Mouse (Mus musculus): ENCODE measurements around the gene Pitpnm2. TPM values are rescaled to one million over a fixed set of nuclear protein-coding genes. Genes with fewer than 3 reads are reported as not detected.
A peak's percentile ranks its signal among the peaks of the same experiment; 100 is the strongest.

Gene Pitpnm2
- polyA plus RNA-seq, 1 experiment from 2014 or later: 8.4 TPM

DNA sequence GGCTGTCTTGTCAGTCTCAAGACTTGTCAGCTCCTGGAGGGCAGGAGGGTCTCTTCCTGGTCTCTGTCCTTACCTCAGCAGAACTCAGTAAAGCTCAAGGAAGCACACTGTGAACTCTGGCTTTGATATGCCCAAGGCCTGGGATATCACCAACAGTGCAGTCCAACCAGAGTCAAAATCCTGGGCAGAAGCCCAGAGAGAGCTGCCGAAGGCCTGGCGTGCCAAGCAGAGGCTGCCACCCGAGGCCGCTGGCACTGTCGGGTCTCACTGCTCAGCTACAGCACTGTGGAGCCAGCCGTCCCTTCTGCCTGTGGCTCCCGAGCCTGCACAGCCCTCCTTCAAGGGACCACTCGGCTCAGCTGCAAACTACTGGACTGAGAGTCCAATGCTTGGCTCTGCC, 38.3 kb downstream of the Pitpnm2 start:
- Histone ChIP-seq H3K4me3 (ENCODE audit: low read length) (no peak overlapping the region), H3K27ac (ENCODE audit: low read depth, low read length) (no peak overlapping the region), H3K4me2 (ENCODE audit: low read length) (no peak overlapping the region), H3K36me3 (ENCODE audit: control insufficient read depth, insufficient read depth, low read length) (no peaks in the 10 kb centered on the region), H3K27me3 (replicated peaks; ENCODE audit: control insufficient read depth, insufficient read depth, low read length) (no peaks in the 10 kb centered on the region), H3K4me1 (ENCODE audit: control insufficient read depth, insufficient read depth, low read depth, low read length) (peaks cover 8% of the 10 kb centered on the region), H3K9me3 (ENCODE audit: control insufficient read depth, low read length) (no peaks in the 10 kb centered on the region), H3K9ac (ENCODE audit: low read depth, low read length) (no peak overlapping the region)
- 60% methylated on average over 8 of the region's 8 CpGs for WGBS
- peak; percentile 46; the same call in 1 of the 2 replicates for ATAC-seq

DNA sequence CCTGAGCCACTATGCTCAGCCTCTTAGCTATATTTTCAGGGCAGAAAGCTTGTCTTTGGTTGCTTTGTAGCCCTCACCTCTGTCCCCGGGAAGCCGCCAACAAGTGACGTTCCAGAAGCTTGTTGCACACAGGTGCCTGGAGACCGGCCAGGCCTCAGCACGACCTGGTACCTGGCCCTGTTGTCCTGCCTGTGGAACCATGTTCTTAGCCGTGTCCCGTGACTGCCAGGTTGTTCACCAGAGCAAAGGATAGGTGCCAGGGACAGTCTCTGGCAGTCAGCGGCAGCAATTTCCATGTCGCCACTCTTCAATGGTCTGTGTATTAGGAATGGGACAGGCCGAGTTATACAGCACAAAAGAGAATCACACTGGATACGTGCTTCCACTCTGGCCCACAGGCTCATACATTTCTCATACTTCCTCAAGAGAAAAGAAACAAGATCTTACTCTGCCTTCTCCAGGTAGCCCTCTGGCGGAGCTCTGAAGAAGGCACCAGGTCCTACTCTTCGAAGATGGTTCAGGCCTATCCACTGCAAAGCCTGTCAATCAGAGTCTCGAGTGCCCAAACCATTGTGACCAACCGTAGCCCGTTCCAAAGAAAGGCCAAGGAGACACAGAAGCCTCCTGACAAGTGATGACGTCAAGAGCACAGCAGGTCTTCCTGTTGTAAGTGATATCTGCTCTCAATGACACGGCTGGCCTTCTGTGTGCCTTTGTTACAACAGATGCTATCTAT, 39.1 kb downstream of the Pitpnm2 start:
- Histone ChIP-seq H3K4me1 (ENCODE audit: control insufficient read depth, insufficient read depth, low read depth, low read length) (peaks cover 11% of the 10 kb centered on the region), H3K9ac (ENCODE audit: low read depth, low read length) (no peak overlapping the region), H3K9me3 (ENCODE audit: control insufficient read depth, low read length) (no peaks in the 10 kb centered on the region), H3K36me3 (ENCODE audit: control insufficient read depth, insufficient read depth, low read length) (no peaks in the 10 kb centered on the region), H3K27me3 (replicated peaks; ENCODE audit: control insufficient read depth, insufficient read depth, low read length) (no peaks in the 10 kb centered on the region), H3K4me3 (ENCODE audit: low read length) (no peak overlapping the region), H3K4me2 (ENCODE audit: low read length) (no peak overlapping the region), H3K27ac (ENCODE audit: low read depth, low read length) (no peak overlapping the region)
- 64% methylated on average over 18 of the region's 18 CpGs for WGBS
- no peak for ATAC-seq

DNA sequence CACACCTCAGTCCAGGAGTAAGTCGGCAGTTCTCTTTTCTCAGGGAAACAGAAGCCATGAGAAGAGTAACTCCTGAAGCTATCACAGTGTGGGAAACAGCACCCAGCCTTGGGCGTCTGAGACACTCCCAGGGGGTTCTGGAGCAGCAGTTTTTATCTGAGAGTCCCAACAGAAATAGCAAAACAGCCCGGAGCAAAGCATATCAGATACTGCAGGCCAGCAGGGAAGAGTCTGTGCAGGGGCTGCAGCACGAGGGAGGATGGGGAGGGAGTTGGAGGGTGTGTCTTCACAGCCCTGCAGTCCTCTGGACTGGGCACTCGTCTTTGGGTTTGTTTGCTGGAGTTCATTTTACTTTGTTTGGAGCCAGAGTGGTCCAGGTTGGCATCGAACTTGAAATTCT, 39.7 kb downstream of the Pitpnm2 start:
- H3K27ac ChIP-seq (ENCODE audit: low read depth, low read length): no peak overlapping the region

DNA sequence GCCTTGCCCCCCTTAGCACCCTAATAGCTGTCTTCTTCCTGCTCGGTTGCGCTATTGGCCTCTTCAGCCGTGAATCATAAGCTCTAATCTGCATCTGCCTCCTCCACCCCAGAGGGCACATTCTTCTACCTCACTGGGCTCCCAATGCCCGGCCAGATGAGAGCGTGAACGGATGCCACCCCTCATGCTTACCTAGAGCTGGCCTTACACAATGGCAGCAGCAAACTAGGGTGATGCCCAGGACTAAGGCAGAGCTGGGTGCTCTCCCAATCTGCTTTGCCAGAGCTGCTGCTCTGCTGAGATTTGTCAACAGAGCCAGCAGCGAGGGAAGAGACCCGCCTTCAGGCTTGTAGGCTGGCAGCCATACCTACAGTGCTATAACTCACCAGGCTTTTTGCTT, 41.5 kb downstream of the Pitpnm2 start:
- Histone ChIP-seq H3K4me1 (ENCODE audit: control insufficient read depth, insufficient read depth, low read depth, low read length) (peaks cover 11% of the 10 kb centered on the region), H3K27ac (ENCODE audit: low read depth, low read length) (no peak overlapping the region), H3K9me3 (ENCODE audit: control insufficient read depth, low read length) (no peaks in the 10 kb centered on the region), H3K9ac (ENCODE audit: low read depth, low read length) (no peak overlapping the region; the same call in 1 of the 2 replicates), H3K4me2 (ENCODE audit: low read length) (no peak overlapping the region), H3K27me3 (replicated peaks; ENCODE audit: control insufficient read depth, insufficient read depth, low read length) (no peaks in the 10 kb centered on the region), H3K36me3 (ENCODE audit: control insufficient read depth, insufficient read depth, low read length) (no peaks in the 10 kb centered on the region), H3K4me3 (ENCODE audit: low read length) (no peak overlapping the region)
- WGBS: 57% methylated on average over 8 of the region's 8 CpGs
- ATAC-seq: no peak

More for the DNA sequence above, 39.7 kb downstream of the Pitpnm2 start:
- H3K4me3 ChIP-seq (ENCODE audit: low read length): no peak overlapping the region
- no peaks in the 10 kb centered on the region for H3K27me3 ChIP-seq (replicated peaks; ENCODE audit: control insufficient read depth, insufficient read depth, low read length)
- H3K4me2 ChIP-seq (ENCODE audit: low read length): no peak overlapping the region
- peaks cover 11% of the 10 kb centered on the region for H3K4me1 ChIP-seq (ENCODE audit: control insufficient read depth, insufficient read depth, low read depth, low read length)
- WGBS: 58% methylated on average over 6 of the region's 6 CpGs
- no peak for ATAC-seq
- H3K9me3 ChIP-seq (ENCODE audit: control insufficient read depth, low read length): no peaks in the 10 kb centered on the region
- no peaks in the 10 kb centered on the region for H3K36me3 ChIP-seq (ENCODE audit: control insufficient read depth, insufficient read depth, low read length)
- no peak overlapping the region for H3K9ac ChIP-seq (ENCODE audit: low read depth, low read length)

DNA sequence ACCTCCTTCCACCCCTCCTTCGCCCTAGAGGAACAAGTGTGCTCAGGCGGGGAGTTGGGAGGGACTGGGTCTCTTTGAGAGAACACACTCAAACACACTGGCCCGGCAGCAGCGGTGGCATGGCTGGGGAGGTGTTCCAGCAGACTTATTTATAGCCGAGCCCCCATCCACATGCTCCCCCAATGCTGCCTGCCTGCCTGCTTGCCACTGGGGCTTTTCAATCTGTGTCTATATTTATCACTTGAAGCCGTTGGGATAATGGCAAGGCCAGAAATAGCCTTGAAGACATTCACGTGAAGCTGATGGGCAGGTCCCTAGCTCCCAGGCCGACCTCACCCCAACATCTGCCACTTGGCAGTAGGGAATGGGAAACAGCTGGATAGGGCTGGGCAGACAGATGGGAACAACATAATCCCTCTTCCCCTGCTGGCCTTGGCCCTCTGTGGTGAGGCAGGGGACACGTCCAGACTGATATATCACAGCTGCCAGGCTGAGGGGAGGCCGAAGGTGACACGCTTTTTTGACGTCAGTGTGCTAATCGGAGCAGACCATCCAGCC, 43.0 kb downstream of the Pitpnm2 start:
- WGBS: 42% methylated on average over 13 of the region's 13 CpGs
- no peak overlapping the region for H3K4me3 ChIP-seq (ENCODE audit: low read length)
- H3K36me3 ChIP-seq (ENCODE audit: control insufficient read depth, insufficient read depth, low read length): no peaks in the 10 kb centered on the region
- no peak overlapping the region for H3K9ac ChIP-seq (ENCODE audit: low read depth, low read length)
- no peak overlapping the region for H3K27ac ChIP-seq (ENCODE audit: low read depth, low read length)
- peak; percentile 32; the same call in 1 of the 2 replicates for ATAC-seq
- H3K4me1 ChIP-seq (ENCODE audit: control insufficient read depth, insufficient read depth, low read depth, low read length): peaks cover 11% of the 10 kb centered on the region
- no peak overlapping the region for H3K4me2 ChIP-seq (ENCODE audit: low read length)
- H3K9me3 ChIP-seq (ENCODE audit: control insufficient read depth, low read length): no peaks in the 10 kb centered on the region
- H3K27me3 ChIP-seq (replicated peaks; ENCODE audit: control insufficient read depth, insufficient read depth, low read length): no peaks in the 10 kb centered on the region

DNA sequence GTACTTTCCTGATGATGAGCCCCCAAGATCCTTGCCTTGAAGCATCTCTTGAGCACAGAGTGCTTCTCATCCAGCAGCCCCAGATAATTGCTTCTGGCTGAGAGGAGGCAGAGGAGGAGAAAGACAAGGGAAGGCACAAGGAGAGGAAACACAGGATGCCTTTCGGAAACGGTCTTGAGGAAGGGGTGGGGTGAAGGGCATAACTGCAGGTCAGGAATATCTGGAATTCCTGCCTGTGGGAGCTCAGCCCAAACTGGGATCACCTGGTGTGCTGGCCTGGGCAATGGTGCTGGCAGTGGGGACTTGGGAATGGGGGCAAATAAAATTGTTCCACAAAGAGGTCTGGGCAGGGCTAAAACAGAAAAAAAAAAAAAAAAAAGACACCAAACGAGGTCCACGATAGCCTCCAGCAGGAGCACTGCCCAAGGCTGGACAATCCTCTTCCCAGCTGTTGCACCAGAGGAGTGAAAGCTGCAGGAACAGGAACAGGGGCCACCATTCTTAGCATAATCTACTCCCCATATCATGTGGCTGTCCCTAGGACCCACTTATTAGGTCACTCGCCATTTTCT, 43.7 kb downstream of the Pitpnm2 start:
- H3K4me3 ChIP-seq (ENCODE audit: low read length): no peak overlapping the region
- H3K9ac ChIP-seq (ENCODE audit: low read depth, low read length): peak overlapping the region; percentile 4; the same call in 1 of the 2 replicates
- H3K27me3 ChIP-seq (replicated peaks; ENCODE audit: control insufficient read depth, insufficient read depth, low read length): no peaks in the 10 kb centered on the region
- H3K36me3 ChIP-seq (ENCODE audit: control insufficient read depth, insufficient read depth, low read length): no peaks in the 10 kb centered on the region
- no peaks in the 10 kb centered on the region for H3K9me3 ChIP-seq (ENCODE audit: control insufficient read depth, low read length)
- H3K4me2 ChIP-seq (ENCODE audit: low read length): no peak overlapping the region
- peaks cover 9% of the 10 kb centered on the region for H3K4me1 ChIP-seq (ENCODE audit: control insufficient read depth, insufficient read depth, low read depth, low read length)
- no peak overlapping the region for H3K27ac ChIP-seq (ENCODE audit: low read depth, low read length)
- no peak for ATAC-seq
- 68% methylated on average over 5 of the region's 5 CpGs for WGBS

DNA sequence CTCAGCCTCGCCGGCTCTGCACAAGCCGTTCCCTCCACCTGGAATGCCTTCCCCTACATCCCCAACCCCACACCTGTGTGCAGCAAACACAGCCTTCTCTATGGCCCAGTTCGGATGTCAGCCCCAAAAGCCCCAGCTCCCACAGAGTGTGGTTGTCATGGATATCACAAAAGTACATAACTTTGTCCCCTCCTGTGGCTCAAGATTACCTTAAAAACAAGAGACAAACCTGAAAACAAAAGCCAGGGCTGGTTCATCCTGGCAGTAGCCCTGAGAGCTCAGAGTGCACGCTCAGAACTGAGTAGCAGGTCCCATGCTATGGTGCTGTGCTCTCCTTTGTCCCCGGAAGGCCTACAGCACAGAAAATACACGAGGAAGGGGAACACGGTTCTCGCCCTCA, 44.3 kb downstream of the Pitpnm2 start:
- no peak for ATAC-seq
- H3K27ac ChIP-seq (ENCODE audit: low read depth, low read length): no peak overlapping the region
- no peak overlapping the region for H3K4me3 ChIP-seq (ENCODE audit: low read length)
- WGBS: 78% methylated on average over 9 of the region's 9 CpGs
- H3K4me2 ChIP-seq (ENCODE audit: low read length): no peak overlapping the region
- H3K36me3 ChIP-seq (ENCODE audit: control insufficient read depth, insufficient read depth, low read length): no peaks in the 10 kb centered on the region
- no peaks in the 10 kb centered on the region for H3K9me3 ChIP-seq (ENCODE audit: control insufficient read depth, low read length)
- no peaks in the 10 kb centered on the region for H3K27me3 ChIP-seq (replicated peaks; ENCODE audit: control insufficient read depth, insufficient read depth, low read length)
- H3K9ac ChIP-seq (ENCODE audit: low read depth, low read length): no peak overlapping the region; the same call in 1 of the 2 replicates
- H3K4me1 ChIP-seq (ENCODE audit: control insufficient read depth, insufficient read depth, low read depth, low read length): peaks cover 9% of the 10 kb centered on the region

DNA sequence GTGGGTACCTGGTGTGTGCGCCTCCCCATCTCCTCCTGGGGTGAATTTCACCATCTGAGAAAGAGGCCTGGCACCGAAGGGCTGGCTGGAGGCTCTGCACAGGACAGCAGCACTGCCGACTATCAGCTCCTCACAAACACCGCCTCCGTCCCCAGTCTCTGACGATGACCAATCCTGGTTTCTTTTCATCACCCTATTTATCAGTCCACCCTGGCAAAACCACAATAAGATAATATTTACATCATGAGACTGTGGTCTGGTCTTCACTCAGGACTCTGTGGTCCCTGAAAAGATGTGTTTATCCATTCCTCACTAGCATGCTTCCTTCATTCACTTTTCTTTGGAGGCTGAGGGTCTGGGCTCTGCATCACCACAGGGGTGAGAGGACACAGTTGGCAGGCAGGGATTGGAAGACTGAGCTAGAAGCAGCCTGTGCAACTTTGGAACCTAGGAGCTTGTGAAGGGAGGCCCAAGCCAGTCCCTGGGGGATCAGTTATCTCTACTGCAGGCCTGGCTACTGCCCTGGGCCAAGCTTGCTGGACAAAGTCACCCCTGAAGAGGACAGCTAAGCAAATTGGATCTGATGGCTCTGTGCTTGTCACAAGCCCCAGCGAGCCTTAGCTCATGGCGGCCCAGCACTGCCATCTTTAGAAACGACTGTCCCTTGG, 45.3 kb downstream of the Pitpnm2 start:
- H3K36me3 ChIP-seq (ENCODE audit: control insufficient read depth, insufficient read depth, low read length): no peaks in the 10 kb centered on the region
- H3K4me1 ChIP-seq (ENCODE audit: control insufficient read depth, insufficient read depth, low read depth, low read length): peaks cover 9% of the 10 kb centered on the region
- ATAC-seq: no peak
- WGBS: 86% methylated on average over 9 of the region's 9 CpGs
- H3K4me3 ChIP-seq (ENCODE audit: low read length): no peak overlapping the region
- no peak overlapping the region for H3K27ac ChIP-seq (ENCODE audit: low read depth, low read length)
- no peak overlapping the region for H3K4me2 ChIP-seq (ENCODE audit: low read length)
- H3K9ac ChIP-seq (ENCODE audit: low read depth, low read length): no peak overlapping the region
- H3K27me3 ChIP-seq (replicated peaks; ENCODE audit: control insufficient read depth, insufficient read depth, low read length): no peaks in the 10 kb centered on the region
- no peaks in the 10 kb centered on the region for H3K9me3 ChIP-seq (ENCODE audit: control insufficient read depth, low read length)

DNA sequence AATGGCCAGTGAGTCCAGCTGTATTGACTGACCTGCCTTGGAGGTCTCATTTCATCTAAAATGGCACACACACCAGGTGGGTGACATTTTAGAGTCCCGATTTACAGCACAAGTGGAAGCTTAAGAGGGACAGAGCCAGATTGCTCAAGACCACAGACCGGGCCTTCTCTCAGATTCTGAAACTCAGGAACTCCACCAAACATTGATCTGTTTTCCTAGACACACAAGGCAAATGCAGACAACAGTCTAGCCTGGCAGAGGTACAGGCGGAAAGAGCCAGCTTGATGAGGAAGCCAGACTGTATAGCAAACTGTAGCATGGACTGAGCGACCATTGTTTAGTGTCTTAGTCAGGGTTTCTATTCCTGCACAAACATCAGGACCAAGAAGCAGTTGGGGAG, 46.3 kb downstream of the Pitpnm2 start:
- Histone ChIP-seq H3K4me1 (ENCODE audit: control insufficient read depth, insufficient read depth, low read depth, low read length) (peaks cover 9% of the 10 kb centered on the region), H3K27ac (ENCODE audit: low read depth, low read length) (no peak overlapping the region), H3K4me3 (ENCODE audit: low read length) (no peak overlapping the region), H3K9ac (ENCODE audit: low read depth, low read length) (no peak overlapping the region), H3K9me3 (ENCODE audit: control insufficient read depth, low read length) (no peaks in the 10 kb centered on the region), H3K27me3 (replicated peaks; ENCODE audit: control insufficient read depth, insufficient read depth, low read length) (no peaks in the 10 kb centered on the region), H3K4me2 (ENCODE audit: low read length) (no peak overlapping the region), H3K36me3 (ENCODE audit: control insufficient read depth, insufficient read depth, low read length) (no peaks in the 10 kb centered on the region)
- WGBS: 87% methylated on average over 4 of the region's 4 CpGs
- no peak for ATAC-seq
